Mouse (Mus musculus) MEL-GATA-1-ER (cell line): ENCODE results near the gene Itprid1.

Experiments used
- DNase-seq: peaks from one replicate; pipeline ENCODE4 v3.0.0-alpha.2; 2012; ENCODE audit warnings: low read depth; ENCODE audit errors: extremely low read depth

Gene Itprid1

DNA sequence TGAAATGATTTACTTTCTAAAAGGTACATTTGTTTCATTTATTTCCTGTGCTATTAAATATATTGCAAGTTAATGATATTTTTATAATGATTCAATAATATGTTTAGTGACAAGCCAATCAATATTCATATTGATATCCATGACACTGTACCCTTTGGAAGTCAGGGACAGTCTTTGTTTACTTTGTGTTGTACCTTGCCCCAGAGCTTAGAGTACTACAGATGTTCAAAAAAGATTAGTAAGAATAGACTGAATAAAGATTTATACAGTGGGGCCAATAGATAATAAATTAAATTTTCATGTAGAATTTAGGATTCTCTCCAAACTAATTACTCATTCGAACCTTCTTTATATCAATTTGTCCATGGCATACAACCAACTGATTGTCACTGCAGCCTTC is 50.9 kb downstream of the Itprid1 start:
- DNase-seq, result no peak

DNA sequence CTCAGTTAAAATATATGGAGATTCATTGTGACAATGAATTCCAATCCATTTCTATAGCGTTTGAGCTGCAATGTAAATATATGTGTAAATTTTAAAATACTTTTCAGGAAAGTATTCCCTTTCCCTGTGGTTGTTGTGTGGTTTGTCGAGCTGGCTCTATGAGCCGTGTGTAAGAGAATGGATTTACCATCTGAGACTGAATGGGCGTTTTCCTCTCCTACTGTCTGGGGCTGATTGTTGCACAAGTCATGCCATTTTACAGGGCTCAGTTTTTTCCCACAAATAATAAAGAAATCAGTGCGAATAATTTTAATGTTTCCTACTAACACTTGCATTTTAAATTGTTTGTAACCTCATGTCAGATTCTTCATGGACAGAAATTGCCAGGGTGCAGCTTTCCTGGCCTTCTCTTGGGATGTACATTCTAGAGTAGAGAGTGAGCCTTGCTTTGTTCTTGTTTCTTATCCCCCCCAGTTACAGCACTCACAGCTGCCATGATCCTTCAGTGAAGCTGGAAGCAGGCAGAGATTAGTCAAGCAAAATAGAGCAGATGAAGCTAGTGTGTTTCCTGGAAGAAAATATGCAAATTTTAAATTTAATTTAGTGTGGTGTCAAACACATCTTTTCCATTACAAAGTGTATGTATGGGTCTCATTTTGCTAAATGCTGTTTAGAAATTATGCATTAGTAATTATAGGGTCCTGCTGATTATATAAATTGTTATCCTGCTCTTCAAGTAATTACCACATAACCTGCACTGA is 65.1 kb downstream of the Itprid1 start:
- no peak for DNase-seq

DNA sequence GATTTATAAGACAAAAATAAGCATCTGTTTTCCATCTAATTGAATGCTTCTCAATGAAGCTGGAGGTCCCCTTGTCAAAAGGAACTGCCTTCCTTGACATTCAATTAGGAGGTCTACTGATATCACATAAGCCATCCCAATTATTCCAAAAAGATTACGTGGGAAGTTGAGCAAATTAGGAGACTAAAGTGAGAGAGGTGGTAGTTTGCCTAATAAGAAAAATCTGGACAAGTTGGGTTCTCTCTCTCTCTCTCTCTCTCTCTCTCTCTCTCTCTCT is 65.6 kb downstream of the Itprid1 start:
- no peak for DNase-seq

DNA sequence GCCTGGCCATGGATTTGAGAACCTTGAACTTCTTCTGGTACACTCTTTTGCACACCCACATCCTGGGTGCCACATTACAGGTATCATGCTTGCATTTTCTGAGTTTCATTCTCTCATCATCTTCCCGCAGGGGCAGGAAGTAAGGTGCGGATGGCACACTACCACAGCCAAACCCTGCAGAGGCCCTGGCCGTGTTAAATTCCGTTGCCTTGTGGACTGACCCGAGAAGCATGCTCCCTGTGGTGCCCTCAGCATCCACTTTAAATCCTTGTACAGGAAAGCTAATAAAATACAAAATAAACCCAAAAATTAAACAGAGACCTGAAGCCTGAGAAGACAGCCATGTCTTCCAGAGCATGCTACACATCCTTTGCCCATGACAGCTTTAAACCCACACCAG is 82.5 kb downstream of the Itprid1 start:
- no peak for DNase-seq

DNA sequence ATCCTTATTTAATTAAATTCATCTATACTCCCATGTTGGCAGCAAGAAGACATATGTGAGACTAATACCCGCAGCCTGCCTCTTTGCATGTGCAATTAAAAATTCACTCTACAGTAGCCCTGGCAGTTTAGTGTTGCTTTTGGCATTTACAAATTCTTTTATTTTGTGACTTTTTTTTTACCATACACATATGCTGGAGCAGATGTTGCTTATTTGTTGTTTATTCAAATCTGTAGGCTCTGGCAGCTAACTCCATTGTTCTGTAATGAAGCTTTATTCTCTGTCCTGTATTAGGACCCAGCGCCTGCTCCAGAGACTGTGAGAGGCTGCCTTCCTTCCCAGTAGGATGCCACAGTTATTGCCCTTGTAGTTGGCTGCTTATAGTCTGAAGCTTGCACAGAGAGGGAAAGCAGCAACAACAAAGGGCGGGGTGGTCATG is 83.6 kb downstream of the Itprid1 start:
- no peak for DNase-seq

DNA sequence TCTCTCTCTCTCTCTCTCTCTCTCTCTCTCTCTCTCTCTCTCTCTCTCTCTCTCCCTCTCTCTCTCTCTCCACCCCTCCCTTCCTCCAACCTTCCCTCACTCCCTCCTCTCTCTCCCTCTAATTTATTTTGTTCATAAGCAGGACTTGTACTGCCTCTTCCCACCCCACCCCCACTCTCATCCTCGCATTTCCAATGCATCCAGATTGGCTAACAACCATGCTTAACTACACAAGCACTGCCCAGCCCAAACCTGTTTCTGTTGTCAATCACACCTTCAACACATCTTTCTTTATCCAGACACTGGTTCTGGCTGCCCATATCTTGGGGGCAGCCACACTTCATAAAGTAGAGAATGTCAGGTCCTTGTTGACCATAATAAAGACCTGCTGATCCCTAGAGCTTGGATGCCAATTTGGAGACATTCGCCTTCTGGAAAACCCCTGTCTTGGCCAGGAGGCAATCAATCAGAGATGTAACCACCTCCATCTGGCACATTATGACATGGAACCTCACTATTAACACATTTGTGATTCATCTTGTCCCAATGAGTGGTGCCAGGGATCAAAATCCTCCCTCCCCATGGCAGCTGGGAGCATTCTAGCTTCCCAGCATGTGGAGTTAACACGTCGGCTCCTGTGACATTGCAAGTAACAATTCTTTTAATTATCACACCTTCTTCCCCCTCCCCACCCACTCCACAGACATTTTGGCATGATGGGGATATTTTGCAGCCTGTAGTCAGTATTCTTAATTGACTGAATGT is 84.4 kb downstream of the Itprid1 start:
- no peak for DNase-seq

DNA sequence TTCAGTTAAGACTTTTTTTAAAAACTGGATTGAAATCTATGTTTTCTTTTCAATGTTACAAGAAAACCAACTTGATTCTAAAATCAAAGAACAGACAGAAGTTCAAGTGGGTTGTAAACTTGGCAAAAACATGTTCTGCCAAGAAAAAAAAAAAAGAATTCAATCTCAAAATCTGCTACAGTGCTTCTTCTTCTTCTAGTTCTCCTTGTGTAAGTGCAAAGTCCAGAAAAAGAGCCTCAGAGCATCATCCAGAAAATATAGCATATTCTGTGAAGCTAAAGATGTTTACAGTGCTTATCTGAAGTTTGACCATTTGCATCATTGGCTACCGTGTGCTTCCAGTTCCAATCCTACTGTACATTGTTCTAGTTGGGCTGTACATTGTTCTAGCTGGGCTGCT is 108.0 kb downstream of the Itprid1 start:
- no peak for DNase-seq

DNA sequence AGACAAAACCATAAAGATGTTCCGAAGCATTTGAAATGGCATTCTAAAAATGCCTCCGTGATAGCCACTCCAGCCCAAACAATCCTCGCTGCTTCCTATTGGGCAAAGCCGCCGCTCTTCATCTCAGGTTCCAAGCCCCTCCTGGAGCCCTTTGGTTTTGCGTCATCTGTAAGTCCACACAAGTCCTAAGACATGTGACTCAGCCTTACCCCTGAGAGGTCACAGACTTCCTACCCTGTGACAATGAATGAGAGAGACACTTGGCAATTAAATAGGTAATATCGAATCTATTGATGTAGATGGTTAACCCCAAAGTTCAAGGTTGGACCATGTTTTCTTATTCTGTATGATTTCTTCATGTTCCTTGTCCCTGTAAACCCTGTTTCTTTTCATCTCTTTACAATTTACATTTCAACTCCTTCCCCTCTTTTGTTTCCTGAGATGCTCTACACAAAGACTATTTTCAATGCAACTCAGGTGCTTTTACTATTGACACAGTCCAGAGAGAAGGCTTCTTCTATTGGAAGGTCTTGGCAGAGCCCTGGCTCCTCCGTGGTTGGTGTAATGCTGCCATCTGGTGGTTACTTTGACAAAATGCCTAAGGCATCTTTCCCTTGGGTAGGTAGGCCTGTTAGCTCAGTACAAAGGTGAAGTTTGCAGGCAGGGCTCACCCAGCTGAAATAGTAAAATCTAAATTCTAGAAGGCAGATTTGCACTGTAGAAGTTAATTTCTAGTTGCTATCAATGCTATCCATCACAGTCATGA is 113.8 kb downstream of the Itprid1 start:
- no peak for DNase-seq

DNA sequence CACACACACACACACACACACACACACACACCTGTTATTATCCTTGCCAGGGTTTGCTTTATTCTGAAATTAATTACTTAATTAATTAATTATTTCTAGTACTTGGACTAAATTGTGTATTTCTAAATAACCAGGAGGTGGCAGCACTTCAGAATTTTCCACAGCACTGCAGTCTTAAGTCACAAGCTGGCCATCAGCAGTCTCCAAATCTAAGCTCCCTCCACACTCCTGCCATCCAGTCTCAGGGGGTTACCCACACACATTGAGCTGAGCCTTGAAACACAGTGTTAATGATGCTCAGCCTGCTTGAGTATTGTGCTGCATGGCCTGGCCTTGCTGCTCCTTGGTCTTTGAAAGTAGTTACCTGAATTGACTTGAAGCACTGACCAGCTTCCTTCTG is 136.3 kb downstream of the Itprid1 start:
- DNase-seq, result no peak

DNA sequence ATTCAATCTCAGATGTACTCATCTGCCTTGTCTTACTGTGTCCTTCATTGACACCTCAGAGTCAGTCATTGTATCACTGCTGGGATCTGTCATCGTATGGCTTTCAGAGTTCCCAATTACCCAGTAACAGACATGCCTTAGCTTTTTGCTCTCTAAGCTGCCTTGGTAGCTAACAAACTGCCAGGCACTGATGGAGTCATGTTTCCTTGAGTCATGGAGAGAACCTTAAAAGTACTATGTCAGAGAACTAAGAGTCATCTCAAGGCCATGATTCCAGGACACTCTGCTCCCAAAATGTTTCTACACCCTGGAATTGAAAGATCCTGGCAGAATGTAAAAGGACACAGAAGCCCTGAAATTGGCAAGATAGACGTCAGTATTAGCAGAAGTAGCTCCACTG is 143.1 kb downstream of the Itprid1 start:
- DNase-seq, result no peak

DNA sequence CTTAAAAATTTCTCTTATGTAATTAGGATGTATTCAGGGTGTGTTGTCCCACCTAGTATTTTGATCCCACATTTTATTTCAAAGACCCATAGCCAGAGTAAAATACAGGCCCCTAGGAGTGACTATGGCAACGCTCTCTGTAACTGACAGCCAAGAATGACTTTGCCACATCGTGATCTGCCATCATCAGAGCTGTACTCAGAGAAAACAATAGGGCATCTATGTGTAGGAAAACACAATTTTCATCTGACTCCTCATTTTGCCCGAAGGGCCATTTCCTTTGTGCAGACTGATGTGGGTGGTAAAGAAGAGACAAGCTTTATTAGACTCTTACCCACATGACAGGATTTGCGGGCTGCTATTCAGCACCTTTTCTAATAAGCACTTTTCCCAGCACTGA is 172.0 kb downstream of the Itprid1 start:
- DNase-seq, result no peak

DNA sequence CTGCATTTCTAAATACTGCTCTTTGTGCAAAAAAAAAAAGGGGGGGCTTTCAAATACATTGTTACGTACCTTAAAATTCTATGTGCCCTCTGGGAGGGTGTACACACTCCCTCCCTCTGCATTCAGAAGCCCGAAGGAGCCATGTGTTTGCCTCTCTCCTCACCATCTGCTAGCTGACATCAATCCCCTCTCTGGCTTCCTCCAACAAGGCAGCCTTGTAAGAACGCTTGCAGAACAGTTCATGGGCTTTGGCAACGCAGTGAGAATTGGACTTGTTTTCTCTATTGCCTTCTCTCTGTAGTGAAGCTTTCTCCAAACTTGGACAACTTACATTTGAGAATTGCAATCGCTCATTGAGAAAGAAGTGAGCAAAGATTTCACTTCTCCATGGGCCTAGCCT is 175.7 kb downstream of the Itprid1 start:
- no peak for DNase-seq

DNA sequence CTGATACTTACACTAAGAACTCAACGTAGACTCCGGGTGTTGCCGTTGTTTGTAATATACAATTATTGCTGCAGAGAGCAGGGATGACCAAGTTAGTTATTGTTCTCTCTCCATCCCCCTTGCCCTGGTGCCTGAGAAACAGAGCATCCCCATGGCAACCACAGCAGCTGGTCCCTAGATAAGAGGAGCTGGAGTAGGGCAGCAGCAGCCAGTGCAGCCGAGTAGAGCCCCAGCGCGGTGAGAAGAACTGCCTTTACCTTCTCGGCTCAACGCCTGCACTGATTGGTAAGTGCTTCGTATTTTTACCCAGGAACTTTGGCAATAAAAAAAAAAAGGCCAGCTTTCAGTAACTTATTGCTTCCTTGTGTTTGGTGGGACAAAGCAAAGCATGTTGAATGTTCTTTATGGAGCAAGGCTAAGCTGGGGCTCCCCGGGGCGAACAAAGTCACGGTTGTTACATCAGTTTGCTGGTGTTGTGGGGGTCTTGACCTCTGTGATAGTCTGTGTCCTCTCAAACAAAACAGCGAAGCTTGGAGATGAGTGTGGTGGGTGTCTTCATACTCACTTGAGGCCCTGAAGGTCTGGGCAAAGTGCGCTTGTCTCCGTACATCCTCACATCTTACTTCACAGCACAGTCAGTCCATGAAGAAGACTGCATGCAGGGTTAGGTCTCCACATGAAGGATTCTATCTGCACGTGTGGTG is 180.7 kb downstream of the Itprid1 start, which contains the start of gene Ppp1r17:
Ppp1r17 (plus strand) TSS at position 207 of the 704 bp plus-strand sequence.
- no peak for DNase-seq

DNA sequence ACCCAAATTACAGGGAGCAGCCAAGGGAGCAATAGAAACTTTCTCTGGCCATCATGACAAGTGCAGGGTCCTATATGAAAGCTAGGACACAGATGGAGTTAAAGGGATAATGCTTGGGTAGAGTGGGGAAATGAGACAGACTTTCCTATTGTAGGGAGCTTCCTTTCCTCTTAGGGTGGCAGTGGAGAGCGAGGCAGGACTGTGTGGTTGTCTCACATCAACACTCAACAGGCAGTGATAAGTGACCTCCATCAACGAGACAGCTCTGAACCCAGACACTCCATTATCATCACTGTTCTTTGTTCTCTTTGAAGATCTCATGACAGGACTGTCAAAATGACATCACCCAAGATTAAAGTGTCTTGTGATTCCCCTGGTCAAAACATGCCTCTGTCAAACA is 182.9 kb downstream of the Itprid1 start:
- DNase-seq, result no peak

DNA sequence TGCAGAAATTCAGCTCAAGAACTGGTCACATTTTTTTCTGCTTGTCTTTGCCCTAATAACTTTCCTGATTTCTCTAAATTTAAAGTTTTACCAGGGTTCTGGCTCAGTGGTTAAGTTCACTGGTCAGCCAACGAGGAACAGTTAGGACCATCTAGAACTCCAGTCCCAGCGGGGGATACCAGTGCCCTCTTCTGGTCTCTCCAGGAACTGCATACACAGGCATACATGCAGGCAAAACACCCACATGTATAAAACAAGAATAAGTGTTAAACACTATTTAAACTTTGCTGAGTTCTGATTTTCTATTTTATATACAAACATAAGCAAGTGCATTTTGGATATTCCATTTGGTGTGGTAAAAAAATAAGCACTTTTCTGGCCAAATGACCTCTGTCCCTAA is 188.8 kb downstream of the Itprid1 start:
- no peak for DNase-seq

DNA sequence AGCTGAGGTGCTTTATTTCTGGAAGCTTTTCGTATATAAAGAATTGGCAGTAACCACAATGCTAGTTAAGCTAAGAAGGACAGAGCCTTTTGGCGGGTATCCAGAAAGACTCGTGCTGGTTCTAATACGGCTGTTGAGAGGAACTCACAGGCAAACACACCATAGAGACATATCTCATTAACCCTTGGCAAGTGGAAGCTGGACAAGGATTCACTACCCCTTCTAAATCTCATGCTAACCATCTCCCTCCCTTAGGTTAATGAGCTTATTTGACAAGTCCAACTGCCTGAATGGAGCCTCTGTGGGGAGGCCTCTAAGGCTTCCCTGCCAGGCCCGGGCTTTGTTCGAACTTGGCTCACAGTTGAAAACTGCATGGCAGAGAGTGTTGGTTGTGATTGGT is 190.6 kb downstream of the Itprid1 start:
- DNase-seq, result no peak

DNA sequence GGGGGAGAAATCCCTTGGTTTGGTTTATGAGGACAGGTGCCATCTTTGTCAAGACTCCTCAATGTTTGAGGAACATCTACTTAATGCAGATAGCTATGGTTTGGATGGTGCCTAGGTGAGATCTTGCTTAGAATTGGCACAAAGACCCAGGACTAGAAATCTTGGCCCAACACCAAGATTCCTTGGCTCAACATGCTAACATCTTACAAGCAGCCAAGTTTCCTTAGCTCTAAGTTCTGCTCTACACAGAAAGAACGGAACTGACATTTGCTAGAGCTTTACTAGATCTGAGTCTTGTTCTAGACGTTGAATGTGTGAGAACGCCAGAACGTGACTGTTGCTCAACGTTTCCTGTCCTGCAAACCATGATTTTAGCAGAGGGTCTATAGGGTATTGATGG is 191.3 kb downstream of the Itprid1 start:
- DNase-seq, result no peak
